Mouse (Mus musculus) left cerebral cortex, adult 8-10 months (tissue): ENCODE results near the gene Gatad2b. TPM values are rescaled to one million over a fixed set of nuclear protein-coding genes. Genes with fewer than 3 reads are reported as not detected.

Experiments used
- microRNA-seq, 2 experiments: library from miRNA; unstranded; fragments of <30 nt; microRNA quantifications; one replicate each; pipeline ENCODE4 v1.2.0; 2022
- total RNA-seq, 4 experiments: library from RNA; stranded (reverse); gene quantifications; 2 replicates each; pipeline ENCODE4 v1.2.4; 2022

Gene Gatad2b
- total RNA-seq, 4 experiments from 2014 or later, result 90.4 to 99.8 (median 96.4) TPM

Small RNA genes lying within 50 kb of the gene (microRNA-seq; reads per million reads assigned to microRNA genes)
- 0 to 0.22 reads per million in 2 experiments for gene Mir7012

Other genes starting within 250 kb of the Gatad2b start
- gene 4933434E20Rik, start 241.5 kb upstream of the Gatad2b start, total RNA-seq, result 100 to 1,000 TPM in 2 of 4 experiments, 10 to 100 TPM in 2; 96.0 to 104 (median 100) TPM
- gene Ubap2l, start 240.6 kb upstream of the Gatad2b start, total RNA-seq, result 100 to 1,000 TPM; 162 to 181 (median 175) TPM
- gene Tpm3, start 220.5 kb upstream of the Gatad2b start, total RNA-seq, result 100 to 1,000 TPM; 153 to 181 (median 166) TPM
- under 1 TPM; 0.21 to 0.35 (median 0.32) TPM for gene Nup210l, start 189.0 kb upstream of the Gatad2b start, total RNA-seq
- gene Rps27, start 79.5 kb upstream of the Gatad2b start, total RNA-seq, result 1,000 to 10,000 TPM; 1,002 to 1,118 (median 1,038) TPM
- gene Rab13, start 79.5 kb upstream of the Gatad2b start, total RNA-seq, result 10 to 100 TPM in 1 of 4 experiments, 1 to 10 TPM in 3; 7.6 to 11.3 (median 8.5) TPM
- 10 to 100 TPM; 29.4 to 40.3 (median 33.6) TPM for gene Jtb, start 61.6 kb upstream of the Gatad2b start, total RNA-seq
- gene Creb3l4, start 49.7 kb upstream of the Gatad2b start, total RNA-seq, result under 1 TPM; 0.25 to 0.72 (median 0.52) TPM
- 10 to 100 TPM; 43.0 to 52.8 (median 49.6) TPM for gene Slc39a1, start 45.0 kb upstream of the Gatad2b start, total RNA-seq
- 10 to 100 TPM; 33.0 to 41.6 (median 35.8) TPM for gene Crtc2, start 39.0 kb upstream of the Gatad2b start, total RNA-seq
- gene Dennd4b, start 28.0 kb upstream of the Gatad2b start, total RNA-seq, result 10 to 100 TPM; 35.2 to 38.6 (median 37.1) TPM
- gene Slc27a3, start 96.8 kb downstream of the Gatad2b start, total RNA-seq, result 1 to 10 TPM; 5.7 to 7.9 (median 7.4) TPM
- gene Ints3, start 140.4 kb downstream of the Gatad2b start, total RNA-seq, result 10 to 100 TPM; 55.1 to 59.9 (median 59.0) TPM
- 1 to 10 TPM; 4.2 to 6.0 (median 5.0) TPM for gene Npr1, start 172.7 kb downstream of the Gatad2b start, total RNA-seq
- gene Ilf2, start 182.9 kb downstream of the Gatad2b start, total RNA-seq, result 10 to 100 TPM; 84.9 to 98.9 (median 93.3) TPM
- gene Snapin, start 197.9 kb downstream of the Gatad2b start, total RNA-seq, result 10 to 100 TPM; 62.4 to 74.7 (median 67.1) TPM
- 100 to 1,000 TPM; 162 to 170 (median 167) TPM for gene Chtop, start 216.3 kb downstream of the Gatad2b start, total RNA-seq
- 100 to 1,000 TPM; 122 to 162 (median 132) TPM for gene S100a1, start 221.2 kb downstream of the Gatad2b start, total RNA-seq
- 10 to 100 TPM; 17.1 to 26.1 (median 20.5) TPM for gene S100a13, start 221.3 kb downstream of the Gatad2b start, total RNA-seq
- under 1 TPM in 1 of 4 experiments, not detected in 3; 0.63 TPM for gene S100a14, start 233.7 kb downstream of the Gatad2b start, total RNA-seq
- 100 to 1,000 TPM in 2 of 4 experiments, 10 to 100 TPM in 2; 85.4 to 115 (median 102) TPM for gene S100a16, start 244.1 kb downstream of the Gatad2b start, total RNA-seq